Mouse (Mus musculus) intestine, postnatal 0 days (tissue): ENCODE results near the gene Gm28374. TPM values are rescaled to one million over a fixed set of nuclear protein-coding genes. Genes with fewer than 3 reads are reported as not detected.

Experiments
- ATAC-seq: fragments of 200-750 bp; cut with Nextera tagmentation; 2 replicates; pipeline ENCODE4 v1.8.0; 2017; ENCODE audit warnings: mild to moderate bottlenecking, moderate TSS enrichment, moderate library complexity
- H3K27ac ChIP-seq: fragments of 300-500 bp; sonication (generic); 2 replicates; pipeline ENCODE4 v1.5.1; 2014; ENCODE audit warnings: mild to moderate bottlenecking, low read depth, low read length, moderate library complexity
- H3K27me3 ChIP-seq: fragments of 300-500 bp; sonication (generic); replicated peaks from 2 replicates; pipeline ENCODE4 v1.6.1; 2014; ENCODE audit warnings: low read length, mixed read lengths; ENCODE audit not compliant: control insufficient read depth, insufficient read depth
- H3K36me3 ChIP-seq: fragments of 300-500 bp; sonication (generic); 2 replicates; pipeline ENCODE4 v1.6.1; 2014; ENCODE audit warnings: mild to moderate bottlenecking, moderate library complexity; ENCODE audit not compliant: control insufficient read depth, insufficient read depth
- H3K4me1 ChIP-seq: fragments of 300-500 bp; sonication (generic); replicated peaks from 2 replicates; pipeline ENCODE4 v1.6.1; 2014; ENCODE audit warnings: antibody characterized with exemption, low read length, mixed read lengths; ENCODE audit not compliant: control insufficient read depth, insufficient read depth
- H3K4me2 ChIP-seq: fragments of 300-500 bp; sonication (generic); replicated peaks from 2 replicates; pipeline ENCODE4 v1.6.1; 2014; ENCODE audit warnings: low read depth, mild to moderate bottlenecking, moderate library complexity
- H3K4me3 ChIP-seq: fragments of 300-500 bp; sonication (generic); 2 replicates; pipeline ENCODE4 v1.5.1; 2014; ENCODE audit warnings: low read depth, low read length
- H3K9ac ChIP-seq: fragments of 300-500 bp; sonication (generic); 2 replicates; pipeline ENCODE4 v1.6.1; 2014; ENCODE audit warnings: mild to moderate bottlenecking, low read depth, low read length
- H3K9me3 ChIP-seq: fragments of 300-500 bp; sonication (generic); 2 replicates; pipeline ENCODE4 v1.6.1; 2016; ENCODE audit warnings: mixed run types; ENCODE audit not compliant: control insufficient read depth
- CTCF ChIP-seq: sonication (generic); IDR thresholded peaks from 2 replicates; pipeline ENCODE4 v1.5.1; 2016; ENCODE audit warnings: low read depth, mild to moderate bottlenecking, control low read depth, antibody characterized with exemption, moderate library complexity
- WGBS: fragments of 180-500 bp; shearing (Covaris S2); extraction: QIAGEN DNeasy Blood & Tissue Kit; methylation state at CpG from one replicate; pipeline ENCODE4 v1.1.7; 2014; 5-methylcytosine and 5-hydroxymethylcytosine counted together
- polyA plus RNA-seq: library from polyadenylated mRNA; unstranded; fragments of >200 nt; fragmentation: Nextera tagmentation; extraction: Ambion mirVana; gene quantifications from 2 replicates; pipeline ENCODE4 v1.2.1, GENCODE M21; 2015

Gene Gm28374
- polyA plus RNA-seq, 1 experiment from 2014 or later = 0.43 TPM

DNA sequence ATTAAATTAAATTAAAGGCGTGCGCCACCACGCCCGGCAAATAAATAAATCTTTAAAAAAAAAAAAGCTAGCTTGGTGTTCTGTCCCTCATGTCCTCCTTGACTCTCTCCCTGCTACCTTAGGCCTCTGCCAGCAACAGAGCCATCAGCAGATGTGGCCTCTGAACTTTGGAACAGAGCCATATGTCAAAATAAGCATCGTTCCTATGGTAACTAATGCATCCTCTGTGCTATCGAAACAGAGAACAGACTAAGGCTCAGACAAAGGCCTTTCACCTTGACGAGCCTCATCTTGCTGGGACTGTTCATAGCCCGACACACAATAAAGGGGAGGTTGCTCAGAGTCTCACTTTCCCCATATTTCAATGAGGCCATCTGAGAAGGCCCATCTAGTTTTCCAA, 41.3 kb upstream of the Gm28374 start:
- no peak for TF ChIP-seq CTCF
- no peaks in the 10 kb centered on the region for H3K4me1 ChIP-seq
- 49% methylated on average over 8 of the region's 8 CpGs for WGBS
- H3K36me3 ChIP-seq = no peaks in the 10 kb centered on the region
- H3K9ac ChIP-seq = no peak overlapping the region
- no peaks in the 10 kb centered on the region for H3K9me3 ChIP-seq
- no peak overlapping the region for H3K4me3 ChIP-seq
- H3K4me2 ChIP-seq = no peak overlapping the region
- no peaks in the 10 kb centered on the region for H3K27me3 ChIP-seq
- peak; percentile 59 for ATAC-seq
- H3K27ac ChIP-seq = peak overlapping the region; percentile 29

DNA sequence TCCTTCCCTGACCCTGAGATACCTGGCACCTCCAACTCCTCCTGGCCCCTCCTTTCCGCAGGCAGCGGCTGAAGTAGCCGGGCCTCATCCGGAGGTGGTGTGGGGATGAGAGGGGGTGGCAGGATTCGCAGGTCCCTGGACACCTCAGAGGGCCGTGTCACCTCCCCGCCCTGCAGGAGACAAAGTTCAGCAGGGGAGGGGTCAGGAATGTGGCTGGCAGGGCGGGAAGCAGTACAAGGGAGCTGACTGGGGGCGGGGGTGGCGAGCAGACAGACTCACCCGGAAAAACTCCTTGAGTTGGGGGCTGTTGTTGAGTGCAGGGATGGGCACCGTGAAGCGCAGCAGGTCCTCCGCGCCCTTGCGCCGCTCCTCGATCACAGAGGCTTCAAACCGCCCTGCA, 39.7 kb upstream of the Gm28374 start:
- Histone ChIP-seq H3K27me3 (no peaks in the 10 kb centered on the region), H3K9me3 (no peaks in the 10 kb centered on the region), H3K27ac (no peak overlapping the region), H3K4me1 (no peaks in the 10 kb centered on the region; the same call in 1 of the 2 replicates), H3K9ac (no peak overlapping the region), H3K4me3 (no peak overlapping the region), H3K36me3 (no peaks in the 10 kb centered on the region), H3K4me2 (0 out of 2 replicates have a peak overlapping the region, but pooled peaks have one; percentile 17)
- WGBS = 26% methylated on average over 17 of the region's 19 CpGs
- ATAC-seq = no peak
- no peak for TF ChIP-seq CTCF

DNA sequence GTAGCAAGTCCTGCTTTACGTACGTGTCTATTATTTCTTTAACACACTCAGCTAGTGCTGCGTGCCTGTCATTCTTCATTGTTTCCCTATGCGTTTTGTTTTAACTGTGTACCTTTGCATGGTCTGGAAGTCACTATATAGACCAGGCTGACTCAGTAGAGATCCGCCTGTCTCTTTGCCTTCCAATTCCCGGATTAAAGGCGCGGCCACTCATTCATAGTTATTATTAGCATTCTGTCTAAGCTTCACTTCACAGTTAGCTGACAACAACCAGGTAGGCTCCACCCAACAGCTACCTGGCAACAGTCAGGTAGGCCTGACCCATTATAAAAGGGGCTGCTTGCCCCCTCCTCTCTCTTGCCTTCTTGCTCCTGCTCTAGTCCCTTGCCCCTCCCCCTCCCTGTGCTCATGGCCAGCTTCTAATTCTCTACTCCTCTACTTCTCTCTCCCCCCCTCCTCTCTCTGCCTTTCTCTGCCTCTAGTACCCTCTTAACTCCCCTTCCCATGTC, 36.7 kb upstream of the Gm28374 start:
- WGBS = under 1% methylated on average over 8 of the region's 8 CpGs
- Histone ChIP-seq H3K36me3 (peaks cover 27% of the 10 kb centered on the region), H3K27me3 (no peaks in the 10 kb centered on the region), H3K9me3 (no peaks in the 10 kb centered on the region), H3K4me2 (peak overlapping the region; percentile 98), H3K4me3 (peak overlapping the region; percentile 73), H3K9ac (peak overlapping the region; percentile 78; the same call in 1 of the 2 replicates), H3K4me1 (no peaks in the 10 kb centered on the region; the same call in 1 of the 2 replicates), H3K27ac (peak overlapping the region; percentile 91)
- TF ChIP-seq CTCF = no peak
- 0 out of 2 replicates have a peak, but pooled peaks have one; percentile 1 for ATAC-seq

DNA sequence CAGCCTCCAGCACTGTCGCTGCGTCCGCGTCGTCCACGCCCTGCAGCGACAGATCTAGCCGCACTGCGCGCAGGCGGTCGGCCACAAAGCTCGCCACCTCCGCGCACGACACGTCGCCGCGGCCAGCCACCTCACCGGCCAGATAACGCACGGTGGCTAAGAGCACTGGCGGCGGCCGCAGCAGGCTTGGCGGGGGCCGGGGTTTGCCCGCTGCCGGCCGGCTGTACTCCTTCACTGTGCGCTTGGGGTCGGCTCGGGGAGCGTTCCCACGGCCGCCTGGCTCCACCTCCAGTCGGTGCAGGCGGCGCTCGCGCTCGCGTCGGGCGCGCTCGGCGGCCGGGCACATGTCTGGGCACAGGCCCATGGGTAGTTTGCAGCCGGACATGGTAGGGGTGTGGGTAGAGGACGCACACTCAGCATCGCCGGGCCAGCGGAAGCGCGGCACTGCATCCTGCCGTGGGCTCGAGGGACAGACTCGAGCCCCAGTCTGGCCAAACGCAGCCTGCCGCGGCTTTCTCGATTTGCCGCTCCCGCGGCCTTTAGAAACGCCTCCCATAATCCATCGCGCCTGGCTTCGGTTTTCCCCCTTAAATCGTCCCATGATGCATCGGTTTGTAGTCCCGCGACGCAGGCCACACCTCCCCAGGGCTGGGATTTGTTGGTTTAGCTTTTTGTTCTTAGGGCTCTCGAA, 36.1 kb upstream of the Gm28374 start, which contains the start of gene Sac3d1:
Gene Sac3d1 (minus strand): TSS at position 665 of the 691 bp plus-strand sequence.
- peak within 1 kb of the TSS; percentile 98 for H3K4me2 ChIP-seq
- TF ChIP-seq CTCF = no peak; the same call in none of the 2 replicates
- peak within 1 kb of the TSS; percentile 78 for H3K9ac ChIP-seq
- peak within 1 kb of the TSS; percentile 91 for H3K27ac ChIP-seq
- H3K27me3 ChIP-seq = no peaks in the 10 kb centered on the region
- under 1% methylated on average over 74 of the region's 77 CpGs for WGBS
- H3K9me3 ChIP-seq = no peaks in the 10 kb centered on the region
- H3K4me3 ChIP-seq = peak within 1 kb of the TSS; percentile 73
- H3K4me1 ChIP-seq = no peaks in the 10 kb centered on the region; the same call in 1 of the 2 replicates
- peak; percentile 81 for ATAC-seq
- peaks cover 30% of the 10 kb centered on the region for H3K36me3 ChIP-seq

DNA sequence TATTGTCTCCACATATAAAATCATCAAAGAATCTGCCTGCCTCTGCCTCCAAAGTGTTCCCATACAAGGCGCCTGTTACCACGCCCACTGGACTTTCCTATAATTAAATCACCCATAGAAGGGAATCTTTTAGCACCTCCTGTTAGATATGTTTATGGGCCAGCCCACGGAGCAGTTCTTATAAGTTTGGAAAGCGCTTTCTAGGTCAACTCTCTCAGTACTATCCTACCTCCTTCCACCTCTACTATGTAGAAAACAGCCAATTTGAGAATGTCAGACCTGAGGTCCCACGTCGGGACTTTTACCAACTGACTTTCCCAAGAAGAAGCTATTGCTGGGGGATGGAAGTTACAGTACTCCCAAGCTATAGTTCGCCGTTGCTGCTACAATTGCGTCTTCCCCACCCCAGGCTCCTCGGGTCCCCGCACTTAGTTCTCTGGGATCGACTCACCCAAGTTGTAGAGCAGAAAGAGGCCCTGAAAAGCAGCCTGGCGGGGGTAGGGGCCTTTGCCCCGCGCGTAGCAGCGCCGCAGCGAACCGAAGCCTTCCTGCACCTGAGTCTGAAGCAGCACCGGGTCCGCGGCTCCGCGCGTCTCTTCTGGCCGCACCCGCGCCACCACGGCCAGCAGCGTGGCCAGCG, 35.4 kb upstream of the Gm28374 start:
- WGBS = 3% methylated on average over 32 of the region's 32 CpGs
- no peak for ATAC-seq
- no peaks in the 10 kb centered on the region; the same call in 1 of the 2 replicates for H3K4me1 ChIP-seq
- TF ChIP-seq CTCF = no peak
- H3K36me3 ChIP-seq = peaks cover 37% of the 10 kb centered on the region
- peak overlapping the region; percentile 73 for H3K4me3 ChIP-seq
- peak overlapping the region; percentile 98 for H3K4me2 ChIP-seq
- H3K27me3 ChIP-seq = no peaks in the 10 kb centered on the region
- no peaks in the 10 kb centered on the region for H3K9me3 ChIP-seq
- H3K27ac ChIP-seq = peak overlapping the region; percentile 91
- H3K9ac ChIP-seq = peak overlapping the region; percentile 78
